In the genomic region with DNA sequence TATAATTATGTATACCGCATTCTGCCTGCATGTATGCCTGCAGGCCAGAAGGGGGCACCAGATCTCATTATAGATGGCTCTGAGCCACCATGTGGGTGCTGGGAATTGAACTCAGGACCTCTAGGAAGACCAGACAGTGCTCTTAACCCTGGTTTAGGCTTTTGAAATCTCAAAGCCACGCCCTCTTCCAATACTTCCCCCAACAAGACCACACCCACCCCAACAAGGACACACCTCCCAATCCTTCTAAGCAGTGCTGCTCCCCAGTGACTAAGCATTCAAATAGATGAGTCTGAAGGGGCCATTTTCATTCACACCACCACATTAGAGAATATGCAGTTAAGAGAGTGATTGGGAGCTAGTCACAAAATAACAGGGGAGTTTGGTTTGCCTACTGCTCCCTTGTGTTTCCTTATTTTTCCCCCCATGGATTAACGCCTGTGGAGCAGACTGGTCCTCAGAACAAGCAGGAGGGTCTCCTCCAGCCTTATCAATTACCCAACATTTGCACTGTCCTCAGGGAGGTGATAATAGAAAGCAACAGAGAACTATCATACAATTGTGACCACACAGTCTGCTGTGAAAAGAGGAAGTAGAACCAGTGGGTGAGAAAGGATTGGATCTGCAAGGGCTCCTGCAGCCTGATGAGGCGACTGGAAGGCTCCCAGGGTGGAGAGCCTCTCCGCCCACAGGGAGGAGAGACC, we compare ENCODE assay signal across 19 mouse cellular contexts. TPM values are rescaled to one million over a fixed set of nuclear protein-coding genes. Genes with fewer than 3 reads are reported as not detected.
DNase-seq lines count a peak whose midpoint lies in the region; ATAC-seq and TF ChIP-seq lines count a peak whose summit lies in the region.
"Had no signal": no experiment of that assay in that cellular context is flagged by ENCODE, and none has a peak within 500 bp of the region (broad histone marks: within the 10 kb centered on the region; RNA-seq: fewer than 3 reads in every experiment).

No protein-coding gene starts in this region.

- no peak for TF ChIP-seq POLR2A in CH12.LX (IDR thresholded peaks at IDR 0.05; ENCODE audit: low read depth, low read length)

- DNase-seq in forebrain, embryonic 11.5 days (ENCODE audit: low spot score) = peak; percentile 23
- peak; percentile 45 for DNase-seq in CH12.LX (ENCODE audit: extremely low read depth)
- DNase-seq in right cerebral cortex, postnatal 25 days = no peak
- DNase-seq in cerebellum, adult 18-20 months = no peak
- DNase-seq in cerebellum, adult 8-10 months = no peak
- DNase-seq: adrenal gland, postnatal 36 days; layer of hippocampus, adult 9-11 months; left cerebral cortex, postnatal 4 days; thymus, postnatal 25 days had no signal

- H3K27ac ChIP-seq in forebrain, embryonic 11.5 days (ENCODE audit: low read depth, low read length) = no peak overlapping the region
- no peak overlapping the region for H3K27ac ChIP-seq in forebrain, embryonic 13.5 days
- no peak overlapping the region for H3K27ac ChIP-seq in CH12.LX (ENCODE audit: insufficient read depth, low read depth)
- H3K27ac ChIP-seq: hindbrain, postnatal 0 days; kidney, embryonic 15.5 days; lung, embryonic 15.5 days; midbrain, embryonic 12.5 days had no signal

- no peaks in the 10 kb centered on the region for H3K27me3 ChIP-seq in forebrain, embryonic 11.5 days (ENCODE audit: control insufficient read depth, insufficient read depth, low read length)
- H3K27me3 ChIP-seq in forebrain, embryonic 13.5 days = no peaks in the 10 kb centered on the region
- H3K27me3 ChIP-seq in CH12.LX (replicated peaks) = no peaks in the 10 kb centered on the region
- H3K27me3 ChIP-seq: kidney, embryonic 15.5 days; lung, embryonic 15.5 days; midbrain, embryonic 12.5 days had no signal

- 79% methylated on average over 5 of the region's 5 CpGs for WGBS in forebrain, embryonic 11.5 days
- WGBS in forebrain, embryonic 13.5 days = 84% methylated on average over 5 of the region's 5 CpGs

- in situ Hi-C loops in CH12.LX (cut with MboI; ENCODE audit: low pct_ligation_motif_present, low pct_unique_long_range_greater_than_20kb, low sequenced_read_pairs) = loop anchor here (25.0 kb wide), 1 partner anchor 277 kb away; no protein-coding TSS in a partner anchor

- no peaks in the 10 kb centered on the region for H3K36me3 ChIP-seq in forebrain, embryonic 11.5 days (ENCODE audit: control insufficient read depth, insufficient read depth, low read length)
- H3K36me3 ChIP-seq in forebrain, embryonic 13.5 days (ENCODE audit: poor library complexity, severe bottlenecking) = no peaks in the 10 kb centered on the region
- H3K36me3 ChIP-seq in CH12.LX (replicated peaks in 1 of 2; ENCODE audit: control insufficient read depth in 1 of 2, insufficient read depth in 1 of 2, low read length in 1 of 2) = no peaks in the 10 kb centered on the region
- H3K36me3 ChIP-seq: kidney, embryonic 15.5 days; lung, embryonic 15.5 days; midbrain, embryonic 12.5 days had no signal

- no peak overlapping the region for H3K4me2 ChIP-seq in forebrain, embryonic 11.5 days (ENCODE audit: low read depth, low read length, severe bottlenecking)
- H3K4me2 ChIP-seq in forebrain, embryonic 13.5 days = no peak overlapping the region
- no peak overlapping the region; the same call in 1 of the 2 replicates for H3K4me2 ChIP-seq in CH12.LX (ENCODE audit: insufficient read depth, low read depth, poor library complexity, severe bottlenecking)
- H3K4me2 ChIP-seq: kidney, embryonic 15.5 days; lung, embryonic 15.5 days; midbrain, embryonic 12.5 days had no signal

- dilution Hi-C loops in CH12.LX (cut with MboI; ENCODE audit: extremely low pct_ligation_motif_present, extremely low pct_unique_long_range_greater_than_20kb, low sequenced_read_pairs) = no loop called here

- H3K79me2 ChIP-seq in CH12.LX (replicated peaks; ENCODE audit: control insufficient read depth, extremely low read depth, insufficient read depth, poor library complexity, severe bottlenecking) = no peaks in the 10 kb centered on the region

- TF ChIP-seq CTCF in CH12.LX (conservative IDR thresholded peaks at IDR 0.05 in 1 of 2, IDR thresholded peaks at IDR 0.05 in 1 of 2; ENCODE audit: low read depth in 2 of 2, low read length in 2 of 2) = 0 out of 4 replicates have a peak, but pooled peaks of 1 of the 2 experiments have one; percentile 10

- no peak overlapping the region for H3K9ac ChIP-seq in forebrain, embryonic 11.5 days (ENCODE audit: low read length)
- H3K9ac ChIP-seq in forebrain, embryonic 13.5 days = no peak overlapping the region
- no peak overlapping the region for H3K9ac ChIP-seq in CH12.LX (ENCODE audit: insufficient read depth, low read depth)
- H3K9ac ChIP-seq: kidney, embryonic 15.5 days; lung, embryonic 15.5 days; midbrain, embryonic 12.5 days had no signal

- no peaks in the 10 kb centered on the region for H3K9me3 ChIP-seq in forebrain, embryonic 11.5 days (ENCODE audit: control insufficient read depth, low read length)
- no peaks in the 10 kb centered on the region for H3K9me3 ChIP-seq in forebrain, embryonic 13.5 days (replicated peaks)
- no peaks in the 10 kb centered on the region for H3K9me3 ChIP-seq in CH12.LX (replicated peaks; ENCODE audit: low read length)
- H3K9me3 ChIP-seq: kidney, embryonic 15.5 days; lung, embryonic 15.5 days; midbrain, embryonic 12.5 days had no signal

- ATAC-seq in forebrain, embryonic 11.5 days (replicated peaks; ENCODE audit: low FRiP score) = no peak
- no peak for ATAC-seq in forebrain, embryonic 13.5 days
- ATAC-seq in common myeloid progenitor, adult 5-6 weeks (replicated peaks; ENCODE audit: low read depth, poor library complexity, severe bottlenecking) = peak; percentile 75
- ATAC-seq in megakaryocyte progenitor cell, adult 5-6 weeks (replicated peaks; ENCODE audit: poor library complexity) = peak; percentile 67
- ATAC-seq: hindbrain, postnatal 0 days had no signal

- H3K4me3 ChIP-seq in forebrain, embryonic 11.5 days (ENCODE audit: low read depth, low read length) = no peak overlapping the region
- H3K4me3 ChIP-seq in forebrain, embryonic 13.5 days = no peak overlapping the region
- H3K4me3 ChIP-seq in CH12.LX (replicated peaks in 1 of 3; ENCODE audit: low read depth in 2 of 3, low read length in 2 of 3, poor library complexity in 1 of 3) = no peak overlapping the region
- H3K4me3 ChIP-seq: erythroblast, embryonic 14.5 days; kidney, embryonic 15.5 days; lung, embryonic 15.5 days; midbrain, embryonic 12.5 days had no signal

- peaks cover 4% of the 10 kb centered on the region; the same call in 1 of the 2 replicates for H3K4me1 ChIP-seq in forebrain, embryonic 11.5 days (replicated peaks; ENCODE audit: control insufficient read depth, insufficient read depth, low read length)
- H3K4me1 ChIP-seq in forebrain, embryonic 13.5 days = peaks cover 10% of the 10 kb centered on the region
- H3K4me1 ChIP-seq in CH12.LX (ENCODE audit: control insufficient read depth in 1 of 2, insufficient read depth in 2 of 2) = peaks cover 7 to 23% of the 10 kb centered on the region in 2 experiments

- no peak for TF ChIP-seq RAD21 in CH12.LX (IDR thresholded peaks at IDR 0.05; ENCODE audit: low read depth, low read length)

- peak; percentile 64 for TF ChIP-seq EP300 in CH12.LX (IDR thresholded peaks at IDR 0.05; ENCODE audit: low read length)

TF ChIP-seq in CH12.LX, 34 proteins besides CTCF, POLR2A, EP300 and RAD21:
- TF ChIP-seq E2F4 (IDR thresholded peaks at IDR 0.05; ENCODE audit: insufficient replicate concordance, low read depth, low read length) (no peak), IRF4 (IDR thresholded peaks at IDR 0.05; ENCODE audit: low read depth, low read length) (peak; percentile 34; the same call in 1 of the 2 replicates), USF1 (IDR thresholded peaks at IDR 0.05; ENCODE audit: low read depth, low read length) (no peak)

RNA-seq across cellular contexts. Expression of a gene that starts 25.3 kb away (rescaled TPM):
- not detected in 2 replicates for polyA plus RNA-seq in forebrain, embryonic 11.5 days (2014; fragmentation: Nextera tagmentation; extraction: Ambion mirVana)
- not detected in 2 replicates for polyA plus RNA-seq in forebrain, embryonic 13.5 days (2015; fragmentation: Nextera tagmentation; extraction: Ambion mirVana)
- not detected in 2 replicates for total RNA-seq in CH12.LX (2012; rRNA removed)
- not detected in 2 replicates for total RNA-seq in CH12.LX (2014; rRNA removed)
- polyA plus RNA-seq in CH12.LX (2012; ENCODE audit: insufficient read length, low read depth) = 0.57 TPM in 1 of 2 replicates, not detected in the other
- total RNA-seq in common myeloid progenitor, adult 5-6 weeks (2017) = not detected in 2 replicates
- not detected in 2 replicates for total RNA-seq in megakaryocyte progenitor cell, adult 5-6 weeks (2015)
- not detected in 2 replicates for total RNA-seq in megakaryocyte progenitor cell, adult 5-6 weeks (2017)
- total RNA-seq: adrenal gland, postnatal 36 days; hindbrain, postnatal 0 days; left cerebral cortex, postnatal 4 days had no signal
- polyA plus RNA-seq: erythroblast, embryonic 14.5 days; heart, postnatal 0 days; hindbrain, postnatal 0 days; midbrain, embryonic 12.5 days had no signal

RNA-seq across cellular contexts. Expression of a gene that starts 44.0 kb away (rescaled TPM):
- polyA plus RNA-seq in forebrain, embryonic 11.5 days (2014; fragmentation: Nextera tagmentation; extraction: Ambion mirVana) = 0.21 and 0.32 TPM in 2 replicates
- polyA plus RNA-seq in forebrain, embryonic 13.5 days (2015; fragmentation: Nextera tagmentation; extraction: Ambion mirVana) = not detected in 2 replicates
- 0.30 and 0.38 TPM in 2 replicates for total RNA-seq in CH12.LX (2012; rRNA removed)
- total RNA-seq in CH12.LX (2014; rRNA removed) = not detected in 2 replicates
- polyA plus RNA-seq in CH12.LX (2012; ENCODE audit: insufficient read length, low read depth) = 0.20 and 0.35 TPM in 2 replicates
- 0.41 TPM in 1 of 2 replicates, not detected in the other for total RNA-seq in common myeloid progenitor, adult 5-6 weeks (2017)
- not detected in 2 replicates for total RNA-seq in megakaryocyte progenitor cell, adult 5-6 weeks (2015)
- 0.30 TPM in 1 of 2 replicates, not detected in the other for total RNA-seq in megakaryocyte progenitor cell, adult 5-6 weeks (2017)
- total RNA-seq: hindbrain, postnatal 0 days; left cerebral cortex, postnatal 4 days had no signal
- polyA plus RNA-seq: erythroblast, embryonic 14.5 days; hindbrain, postnatal 0 days; midbrain, embryonic 12.5 days; neural tube, embryonic 11.5 days had no signal

Comparison
In these comparisons a context has a peak if more than half of its experiments do, and no peak if none do; other contexts are left out.
1. ATAC-seq: peak in common myeloid progenitor, adult 5-6 weeks (single experiment) and megakaryocyte progenitor cell, adult 5-6 weeks (single experiment); none in forebrain, embryonic 11.5 days (single experiment) and forebrain, embryonic 13.5 days (single experiment).
2. DNase-seq: peak in forebrain, embryonic 11.5 days (single experiment) and CH12.LX (single experiment); none in right cerebral cortex, postnatal 25 days (single experiment), cerebellum, adult 18-20 months (0 of 2) and cerebellum, adult 8-10 months (single experiment).